Mouse (Mus musculus) layer of hippocampus, postnatal 25 days (tissue): ENCODE measurements at regions not wholly inside any gene's neighbourhood (a gene's known extent, or its start where the extent isn't known, plus 50 kb on each side); places are given as distances from the start of the nearest gene placed in this dataset.

Source experiments
- DNase-seq, 2 experiments: peaks; one replicate each; pipeline ENCODE4 v3.0.0; 2022; ENCODE audit warnings: mixed read lengths in 2 of 2, low spot score in 1 of 2; ENCODE audit errors: extremely low spot score in 1 of 2

DNA sequence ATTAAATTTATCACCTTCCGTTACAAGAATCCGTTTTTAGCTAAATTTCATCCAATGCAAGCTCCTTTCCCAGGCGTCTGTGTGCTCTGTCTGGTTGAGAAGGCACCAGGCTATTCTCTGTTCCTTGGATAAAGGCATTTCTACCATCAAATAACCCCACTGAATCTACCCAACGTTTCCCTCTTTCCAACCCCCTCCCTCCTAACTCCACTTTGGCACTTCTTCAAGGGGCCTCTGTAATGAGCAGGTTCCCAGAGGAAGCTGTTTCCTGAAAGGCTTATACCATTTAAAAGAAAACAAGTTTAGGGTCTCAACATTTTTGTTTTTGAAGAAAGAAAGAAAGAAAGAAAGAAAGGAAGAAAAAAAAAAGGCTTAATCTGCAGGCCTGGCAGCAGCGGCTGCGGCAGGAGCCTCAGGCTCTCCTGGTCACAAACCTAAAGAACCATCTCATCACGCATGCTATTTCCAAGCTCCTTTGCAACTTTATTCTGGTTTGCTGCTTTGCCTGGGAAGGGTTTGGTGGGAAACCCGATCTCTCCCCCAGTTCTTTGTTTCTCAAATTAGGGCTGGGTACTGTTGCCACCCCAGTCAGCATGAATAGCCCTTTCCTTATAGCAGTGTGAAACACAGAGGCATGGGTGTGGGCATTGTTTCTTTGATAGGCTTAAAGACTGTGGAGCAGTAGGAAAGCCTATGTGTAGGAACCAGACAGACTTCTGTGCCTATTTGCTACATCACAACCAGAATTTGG, 160.5 kb upstream of the Tnc start:
- DNase-seq, result no peak

DNA sequence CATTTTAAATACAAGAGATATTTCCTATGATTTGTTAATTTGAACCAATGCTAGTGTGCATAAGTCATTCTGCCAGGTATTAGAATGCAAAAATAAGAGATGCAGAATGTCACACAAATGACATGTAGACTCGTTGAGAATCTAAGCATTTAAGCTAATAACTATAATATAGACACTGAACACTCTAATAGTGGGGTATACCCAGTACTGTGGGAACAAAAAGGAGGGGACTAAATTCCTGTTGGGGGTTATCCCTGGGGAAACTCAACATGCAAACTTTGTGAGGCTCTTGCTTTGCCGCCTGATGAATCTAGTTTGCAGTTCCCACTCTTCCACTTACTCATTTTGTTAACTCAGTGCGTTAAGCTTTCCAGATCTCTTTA, 154.0 kb upstream of the Tnc start:
- no peak for DNase-seq

GRCm38 (mm10) chr4:64200151-64200807, 153.5 kb upstream of the Tnc start:
- peak in 1 of 2 experiments; percentile 52 for DNase-seq

GRCm38 (mm10) chr4:64184986-64185385, 138.2 kb upstream of the Tnc start:
- no peak for DNase-seq

- no peak for DNase-seq
Observed at GRCm38 (mm10) chr4:64175938-64176337, 129.1 kb upstream of the Tnc start.

- DNase-seq, result no peak
Observed at GRCm38 (mm10) chr4:64171476-64171875, 124.7 kb upstream of the Tnc start.

DNA sequence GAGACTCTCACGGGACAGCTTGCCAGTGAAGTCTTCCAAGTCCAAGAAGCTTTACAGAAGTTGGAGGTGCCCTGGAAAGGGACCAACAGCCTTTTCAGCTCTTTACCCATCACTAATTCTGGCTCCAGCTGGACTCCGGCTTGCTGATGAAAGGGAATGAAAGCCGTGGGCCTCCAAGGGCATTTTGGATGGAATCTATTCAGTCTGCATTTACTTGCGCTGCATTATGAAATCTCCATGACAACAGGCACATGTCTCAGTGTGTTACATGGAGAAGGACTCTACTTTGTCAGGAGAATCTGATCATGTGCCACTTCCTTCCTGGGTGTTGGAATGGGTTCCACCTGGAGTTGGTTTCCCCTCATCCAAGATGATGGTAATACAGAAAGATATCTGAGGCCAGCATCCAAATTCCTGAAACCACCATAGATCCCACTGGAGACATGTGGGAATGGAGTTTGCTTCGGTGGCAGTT, 102.2 kb upstream of the Tnc start:
- DNase-seq, result no peak

DNA sequence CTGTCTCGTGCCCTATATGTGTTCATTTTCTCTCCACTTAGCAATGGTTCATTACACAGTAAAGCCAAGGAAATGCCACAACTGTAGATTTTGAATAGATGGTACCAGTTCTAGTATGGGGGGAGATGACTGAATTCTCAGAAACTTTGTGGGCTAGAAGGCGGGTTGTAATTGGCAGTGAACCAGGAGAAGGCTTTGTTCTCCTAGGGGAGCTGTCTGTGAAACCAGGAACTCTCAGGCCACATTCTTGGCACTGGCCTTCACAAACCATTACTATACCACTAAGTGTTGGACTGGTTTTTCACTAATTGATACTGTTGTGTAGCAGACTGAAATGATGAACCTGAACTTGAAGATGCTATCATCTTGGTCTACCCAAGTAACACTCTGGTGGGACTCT, 99.1 kb upstream of the Tnc start:
- DNase-seq, result no peak

DNA sequence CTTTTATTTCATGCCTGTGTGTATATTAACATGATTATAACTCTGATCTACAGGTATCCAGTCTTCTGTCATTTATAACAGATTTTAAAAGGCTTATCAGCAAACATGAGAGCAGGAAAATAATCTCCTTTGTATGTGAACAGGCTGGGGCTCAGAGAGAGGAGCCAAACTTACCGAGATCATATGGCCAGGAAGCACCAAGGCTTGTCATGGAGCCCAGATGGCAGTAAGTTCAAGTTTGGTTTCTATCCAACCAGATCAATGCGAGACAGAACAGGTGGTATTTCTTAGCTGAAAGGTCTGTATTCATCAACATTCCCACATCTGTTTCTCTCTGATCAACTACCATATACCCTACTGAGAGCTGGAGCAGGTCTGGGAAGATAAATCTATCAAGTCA, 96.1 kb upstream of the Tnc start:
- no peak for DNase-seq

GRCm38 (mm10) chr4:64142356-64142787, 95.6 kb upstream of the Tnc start:
- DNase-seq, result no peak

DNA sequence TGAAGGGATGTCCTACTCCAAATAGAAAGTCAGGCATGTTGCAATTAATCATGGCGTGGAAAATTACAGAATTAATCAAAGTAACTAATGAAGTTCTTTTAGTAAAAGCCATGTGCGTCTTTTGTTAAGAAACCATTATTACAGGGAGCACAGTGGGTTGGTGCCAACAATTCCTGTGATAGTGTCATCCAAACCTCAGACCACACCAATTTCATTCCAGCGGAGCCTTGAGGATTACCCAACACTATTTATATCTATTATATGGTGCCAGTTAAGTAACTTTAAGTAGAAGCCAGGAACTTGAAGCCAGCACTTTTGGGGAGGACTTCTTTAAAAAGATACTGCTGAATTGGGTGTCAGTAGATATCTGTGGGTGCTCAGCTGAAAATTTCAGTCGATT, 93.0 kb upstream of the Tnc start:
- no peak for DNase-seq

DNA sequence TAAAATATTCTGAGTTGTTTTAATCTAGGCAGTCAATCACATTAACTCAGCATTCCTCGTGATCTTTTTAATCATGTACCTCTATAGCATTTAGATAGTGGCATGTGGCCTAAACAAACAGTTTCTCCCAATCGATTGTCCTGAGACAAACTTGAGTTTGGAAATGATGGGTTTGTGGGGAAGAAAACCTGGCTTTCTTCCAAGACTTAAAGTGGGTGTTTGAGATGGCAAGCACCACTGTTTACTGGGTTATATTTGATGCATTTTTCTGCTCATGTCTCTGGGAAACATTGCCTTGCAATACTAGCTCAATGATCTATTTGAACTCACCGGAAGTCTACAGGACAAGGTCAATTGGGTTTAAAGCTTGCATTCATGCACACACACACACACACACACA, 88.2 kb upstream of the Tnc start:
- no peak for DNase-seq

- no peak for DNase-seq
Observed at GRCm38 (mm10) chr4:64129290-64129689, 82.5 kb upstream of the Tnc start.

DNA sequence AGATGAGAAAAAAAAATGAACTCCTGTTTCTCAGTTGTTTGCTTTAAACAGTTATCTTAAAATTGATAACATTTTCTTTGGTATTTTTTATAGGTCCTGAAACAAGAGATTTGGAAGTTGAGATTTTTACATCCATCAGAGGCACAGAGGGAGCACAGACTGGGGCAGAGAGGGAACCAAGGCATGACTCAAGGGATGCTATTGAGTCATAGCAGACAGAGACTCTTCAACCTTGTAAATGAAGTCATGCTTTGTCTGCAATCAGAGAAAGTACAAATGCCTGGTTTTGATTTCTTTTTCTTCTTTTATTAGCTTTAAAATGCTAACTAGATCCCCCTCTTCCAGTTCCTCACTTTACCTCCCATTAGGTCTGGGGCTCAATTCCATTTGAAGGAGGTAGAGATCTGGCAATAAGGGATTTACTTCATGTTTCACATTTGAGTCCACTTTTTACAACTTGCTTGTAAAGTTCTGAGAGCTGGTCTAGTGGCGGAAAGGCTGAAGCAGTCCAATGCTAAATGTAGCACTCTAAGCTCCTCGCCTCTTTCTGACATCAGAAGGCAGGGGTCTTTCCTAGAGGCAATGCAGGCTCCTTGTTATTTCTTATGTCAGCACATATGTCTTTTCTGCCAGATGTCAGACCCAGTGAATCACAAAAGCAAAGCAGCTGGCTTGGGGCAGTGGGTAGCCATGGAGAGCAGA, 77.7 kb upstream of the Tnc start:
- DNase-seq, result no peak

GRCm38 (mm10) chr4:64123675-64124074, 76.9 kb upstream of the Tnc start:
- peak in 1 of 2 experiments; percentile 10 for DNase-seq

DNA sequence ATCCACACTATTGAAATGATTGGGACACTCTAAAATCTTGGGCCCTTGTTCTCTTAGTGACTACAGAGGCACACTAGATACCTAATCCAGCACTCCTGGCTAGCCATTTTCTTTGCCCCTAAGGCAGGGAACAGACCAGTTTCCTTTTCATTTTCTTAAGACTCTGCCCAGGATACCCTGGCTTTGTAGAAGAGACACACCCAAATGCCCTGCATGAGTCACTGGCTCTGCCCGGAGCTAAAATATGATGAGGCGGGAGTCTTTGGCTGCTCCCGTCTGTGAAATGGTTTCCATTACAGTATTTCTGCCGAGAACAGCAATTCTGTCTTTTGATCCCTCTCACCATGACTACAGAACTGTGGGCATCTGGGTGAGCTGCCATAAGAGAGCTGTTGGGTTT, 51.4 kb upstream of the Tnc start:
- DNase-seq, result no peak
